Mouse (Mus musculus): ENCODE data around the gene Myl3.

- no peak for TF ChIP-seq CTCF (IDR thresholded peaks at IDR 0.05; ENCODE audit: control insufficient read depth, insufficient read depth, insufficient read length)
- TF ChIP-seq MYOG (IDR thresholded peaks at IDR 0.05; ENCODE audit: control insufficient read depth, extremely low read depth, insufficient read length): no peak
- TF ChIP-seq MYOD1 (IDR thresholded peaks at IDR 0.05; ENCODE audit: control insufficient read depth, insufficient read length, low read depth): no peak
- TF ChIP-seq FOSL1 (IDR thresholded peaks at IDR 0.05; ENCODE audit: insufficient read depth, low read length, poor library complexity, severe bottlenecking): no peak
- TF ChIP-seq USF1 (IDR thresholded peaks at IDR 0.05; ENCODE audit: low read depth): no peak
These were observed 36.4 kb downstream of the Myl3 start for GRCm38 (mm10) chr9:110778100-110778499.

Data from C2C12 (cell line).